Mouse (Mus musculus) heart, embryonic 11.5 days (tissue): ENCODE measurements around the gene Rnf151. TPM values are rescaled to one million over a fixed set of nuclear protein-coding genes. Genes with fewer than 3 reads are reported as not detected.

Experiments
- ATAC-seq: fragments of 200-750 bp; cut with Nextera tagmentation; replicated peaks from 2 replicates; pipeline ENCODE4 v1.8.0; 2017; ENCODE audit warnings: moderate library complexity; ENCODE audit not compliant: insufficient number of reproducible peaks, low FRiP score, low TSS enrichment
- H3K27ac ChIP-seq: fragments of 300-500 bp; sonication (generic); 2 replicates; pipeline ENCODE4 v1.5.1; 2014; ENCODE audit warnings: mild to moderate bottlenecking, low read depth, low read length
- H3K27me3 ChIP-seq: fragments of 300-500 bp; sonication (generic); 2 replicates; pipeline ENCODE4 v1.6.1; 2014; ENCODE audit warnings: mild to moderate bottlenecking, low read length, mixed read lengths; ENCODE audit not compliant: control insufficient read depth, insufficient read depth
- H3K36me3 ChIP-seq: fragments of 300-500 bp; sonication (generic); 2 replicates; pipeline ENCODE4 v1.6.1; 2014; ENCODE audit warnings: mild to moderate bottlenecking, low read length, moderate library complexity, mixed read lengths; ENCODE audit not compliant: control insufficient read depth, insufficient read depth
- H3K4me1 ChIP-seq: fragments of 300-500 bp; sonication (generic); 2 replicates; pipeline ENCODE4 v1.6.1; 2014; ENCODE audit warnings: low read length; ENCODE audit not compliant: control insufficient read depth, insufficient read depth
- H3K4me2 ChIP-seq: fragments of 300-500 bp; sonication (generic); 2 replicates; pipeline ENCODE4 v1.6.1; 2014; ENCODE audit warnings: mild to moderate bottlenecking, moderate library complexity
- H3K4me3 ChIP-seq: fragments of 300-500 bp; sonication (generic); 2 replicates; pipeline ENCODE4 v1.5.1; 2014; ENCODE audit warnings: low read depth, low read length
- H3K9ac ChIP-seq: fragments of 300-500 bp; sonication (generic); 2 replicates; pipeline ENCODE4 v1.6.1; 2014; ENCODE audit warnings: mild to moderate bottlenecking, low read depth, low read length, moderate library complexity
- H3K9me3 ChIP-seq: fragments of 300-500 bp; sonication (generic); replicated peaks from 2 replicates; pipeline ENCODE4 v1.6.1; 2016; ENCODE audit warnings: low read length; ENCODE audit not compliant: control insufficient read depth
- WGBS: fragments of 180-500 bp; shearing (Covaris S2); extraction: QIAGEN DNeasy Blood & Tissue Kit; methylation state at CpG from one replicate; pipeline ENCODE4 v1.1.7; 2014; ENCODE audit not compliant: insufficient replicate concordance; 5-methylcytosine and 5-hydroxymethylcytosine counted together
- polyA plus RNA-seq: library from polyadenylated mRNA; unstranded; fragments of >200 nt; fragmentation: Nextera tagmentation; extraction: Ambion mirVana; gene quantifications from 2 replicates; pipeline ENCODE4 v1.2.1, GENCODE M21; 2014

Gene Rnf151
- polyA plus RNA-seq, 1 experiment from 2014 or later = not detected

- 0 out of 2 replicates have a peak, but pooled peaks have one; percentile 46 for ATAC-seq
- 19% methylated on average over 7 of the region's 7 CpGs for WGBS
Observed at GRCm38 (mm10) chr17:24745526-24746497, 27.9 kb upstream of the Rnf151 start.

GRCm38 (mm10) chr17:24744381-24744780 lies 26.5 kb upstream of the Rnf151 start:
- H3K9me3 ChIP-seq = no peaks in the 10 kb centered on the region
- H3K27me3 ChIP-seq = peaks cover 2% of the 10 kb centered on the region; the same call in 1 of the 2 replicates
- no peak overlapping the region for H3K27ac ChIP-seq
- no peak for ATAC-seq
- no peak overlapping the region for H3K4me2 ChIP-seq
- 67% methylated on average over 3 of the region's 3 CpGs for WGBS
- no peaks in the 10 kb centered on the region for H3K36me3 ChIP-seq
- no peak overlapping the region for H3K4me3 ChIP-seq
- no peak overlapping the region for H3K9ac ChIP-seq
- H3K4me1 ChIP-seq = no peaks in the 10 kb centered on the region

More at GRCm38 (mm10) chr17:24745526-24746497, 27.9 kb upstream of the Rnf151 start:
- Histone ChIP-seq H3K27ac (no peak overlapping the region), H3K4me1 (no peaks in the 10 kb centered on the region), H3K9ac (no peak overlapping the region), H3K4me3 (no peak overlapping the region), H3K4me2 (no peak overlapping the region), H3K27me3 (peaks cover 12% of the 10 kb centered on the region), H3K36me3 (no peaks in the 10 kb centered on the region), H3K9me3 (no peaks in the 10 kb centered on the region)

GRCm38 (mm10) chr17:24743896-24744295 lies 26.0 kb upstream of the Rnf151 start:
- H3K4me1 ChIP-seq = no peaks in the 10 kb centered on the region
- no peak overlapping the region for H3K27ac ChIP-seq
- H3K4me3 ChIP-seq = no peak overlapping the region
- no peaks in the 10 kb centered on the region for H3K9me3 ChIP-seq
- ATAC-seq = no peak
- no peak overlapping the region for H3K4me2 ChIP-seq
- H3K9ac ChIP-seq = no peak overlapping the region
- WGBS = 70% methylated on average over 5 of the region's 5 CpGs
- no peaks in the 10 kb centered on the region for H3K36me3 ChIP-seq
- peaks cover 2% of the 10 kb centered on the region; the same call in 1 of the 2 replicates for H3K27me3 ChIP-seq

GRCm38 (mm10) chr17:24742307-24742706 lies 24.4 kb upstream of the Rnf151 start:
- H3K27ac ChIP-seq = no peak overlapping the region
- peaks cover 2% of the 10 kb centered on the region; the same call in 1 of the 2 replicates for H3K27me3 ChIP-seq
- no peak for ATAC-seq
- no peaks in the 10 kb centered on the region for H3K9me3 ChIP-seq
- no peak overlapping the region for H3K4me2 ChIP-seq
- 76% methylated on average over 8 of the region's 8 CpGs for WGBS
- H3K36me3 ChIP-seq = no peaks in the 10 kb centered on the region
- no peak overlapping the region for H3K4me3 ChIP-seq
- no peak overlapping the region for H3K9ac ChIP-seq
- H3K4me1 ChIP-seq = peaks cover under 1% of the 10 kb centered on the region

- Histone ChIP-seq H3K36me3 (no peaks in the 10 kb centered on the region), H3K4me3 (no peak overlapping the region), H3K4me2 (no peak overlapping the region), H3K27me3 (no peaks in the 10 kb centered on the region), H3K9ac (no peak overlapping the region), H3K4me1 (peaks cover 8% of the 10 kb centered on the region), H3K9me3 (no peaks in the 10 kb centered on the region), H3K27ac (no peak overlapping the region)
- ATAC-seq = no peak
- WGBS = 78% methylated on average over 8 of the region's 8 CpGs
Observed at GRCm38 (mm10) chr17:24739926-24740325, 22.1 kb upstream of the Rnf151 start.

GRCm38 (mm10) chr17:24738238-24738637 lies 20.4 kb upstream of the Rnf151 start:
- Histone ChIP-seq H3K9me3 (no peaks in the 10 kb centered on the region), H3K4me1 (peaks cover 8% of the 10 kb centered on the region), H3K4me2 (no peak overlapping the region), H3K36me3 (no peaks in the 10 kb centered on the region), H3K27ac (no peak overlapping the region), H3K4me3 (no peak overlapping the region), H3K27me3 (no peaks in the 10 kb centered on the region), H3K9ac (no peak overlapping the region)
- WGBS = 84% methylated on average over 4 of the region's 4 CpGs
- ATAC-seq = no peak

- 24% methylated on average over 8 of the region's 8 CpGs for WGBS
Observed at GRCm38 (mm10) chr17:24737135-24737810, 19.4 kb upstream of the Rnf151 start.

GRCm38 (mm10) chr17:24736330-24737051 lies 18.6 kb upstream of the Rnf151 start, which contains the start of gene Msrb1:
Gene Msrb1 (plus strand): TSS chr17:24736642.
- peak within 1 kb of the TSS; percentile 73 for H3K4me3 ChIP-seq
- H3K27me3 ChIP-seq = no peaks in the 10 kb centered on the region
- under 1% methylated on average over 29 of the region's 29 CpGs for WGBS
- H3K9me3 ChIP-seq = no peaks in the 10 kb centered on the region
- H3K36me3 ChIP-seq = no peaks in the 10 kb centered on the region
- H3K4me1 ChIP-seq = peaks cover 14% of the 10 kb centered on the region
- peak within 1 kb of the TSS; percentile 78 for H3K9ac ChIP-seq
- peak; percentile 93 for ATAC-seq
- H3K4me2 ChIP-seq = peak within 1 kb of the TSS; percentile 94
- peak within 1 kb of the TSS; percentile 57 for H3K27ac ChIP-seq

More at GRCm38 (mm10) chr17:24737135-24737810, 19.4 kb upstream of the Rnf151 start:
- peak overlapping the region; percentile 73 for H3K4me3 ChIP-seq
- no peak overlapping the region for H3K27ac ChIP-seq
- no peaks in the 10 kb centered on the region for H3K9me3 ChIP-seq
- ATAC-seq = no peak
- H3K27me3 ChIP-seq = no peaks in the 10 kb centered on the region
- peaks cover 10% of the 10 kb centered on the region for H3K4me1 ChIP-seq
- peak overlapping the region; percentile 94 for H3K4me2 ChIP-seq
- peak overlapping the region; percentile 78 for H3K9ac ChIP-seq
- H3K36me3 ChIP-seq = no peaks in the 10 kb centered on the region
